Mouse (Mus musculus): Measurements from ENCODE around the gene Rnd2. TPM values are rescaled to one million over a fixed set of nuclear protein-coding genes. Genes with fewer than 3 reads are reported as not detected.

Rnd2 gene
- polyA plus RNA-seq, 1 experiment from 2014 or later, result 7.9 TPM

GRCm38 (mm10) chr11:101506269-101506780, 41.5 kb downstream of the Rnd2 start:
- no peak for ATAC-seq (ENCODE audit: borderline replicate concordance, extremely low read depth, low FRiP score, low TSS enrichment)
- Histone ChIP-seq H3K4me3 (no peak overlapping the region), H3K4me1 (no peaks in the 10 kb centered on the region), H3K4me2 (no peak overlapping the region), H3K27me3 (no peaks in the 10 kb centered on the region), H3K27ac (no peak overlapping the region), H3K9ac (no peak overlapping the region), H3K9me3 (no peaks in the 10 kb centered on the region), H3K36me3 (peaks cover 45% of the 10 kb centered on the region)
- 91% methylated on average over 5 of the region's 5 CpGs for WGBS

- Histone ChIP-seq H3K27ac (no peak overlapping the region), H3K36me3 (peaks cover 49% of the 10 kb centered on the region), H3K4me3 (no peak overlapping the region), H3K27me3 (no peaks in the 10 kb centered on the region), H3K4me2 (no peak overlapping the region), H3K4me1 (no peaks in the 10 kb centered on the region), H3K9ac (no peak overlapping the region), H3K9me3 (no peaks in the 10 kb centered on the region)
- WGBS, result 94% methylated on average over 7 of the region's 7 CpGs
- ATAC-seq (ENCODE audit: borderline replicate concordance, extremely low read depth, low FRiP score, low TSS enrichment), result no peak
Observed at GRCm38 (mm10) chr11:101507090-101507489, 42.3 kb downstream of the Rnd2 start.

- H3K4me3 ChIP-seq, result no peak overlapping the region
- no peak for ATAC-seq (ENCODE audit: borderline replicate concordance, extremely low read depth, low FRiP score, low TSS enrichment)
- WGBS, result 82% methylated on average over 5 of the region's 5 CpGs
Observed at GRCm38 (mm10) chr11:101518937-101519336, 54.1 kb downstream of the Rnd2 start.

GRCm38 (mm10) chr11:101519364-101519763, 54.6 kb downstream of the Rnd2 start:
- no peak overlapping the region for H3K4me3 ChIP-seq
- WGBS, result 87% methylated on average over 6 of the region's 6 CpGs
- H3K4me1 ChIP-seq, result no peaks in the 10 kb centered on the region
- no peak for ATAC-seq (ENCODE audit: borderline replicate concordance, extremely low read depth, low FRiP score, low TSS enrichment)
- no peak overlapping the region for H3K9ac ChIP-seq
- peaks cover 49% of the 10 kb centered on the region for H3K36me3 ChIP-seq
- no peaks in the 10 kb centered on the region for H3K27me3 ChIP-seq
- no peak overlapping the region for H3K27ac ChIP-seq
- H3K4me2 ChIP-seq, result no peak overlapping the region
- H3K9me3 ChIP-seq, result no peaks in the 10 kb centered on the region

More at GRCm38 (mm10) chr11:101518937-101519336, 54.1 kb downstream of the Rnd2 start:
- Histone ChIP-seq H3K27ac (no peak overlapping the region), H3K9me3 (no peaks in the 10 kb centered on the region), H3K4me1 (no peaks in the 10 kb centered on the region), H3K36me3 (peaks cover 52% of the 10 kb centered on the region), H3K4me2 (no peak overlapping the region), H3K9ac (no peak overlapping the region), H3K27me3 (no peaks in the 10 kb centered on the region)

Small RNAs within 50 kb of the gene (microRNA-seq; reads per million reads assigned to microRNA genes)
- not detected for gene Mir6929

Other genes starting within 250 kb of the Rnd2 start
- gene Ezh1, start 238.5 kb upstream of the Rnd2 start, polyA plus RNA-seq (2015; fragmentation: Nextera tagmentation; extraction: Ambion mirVana), result 16.2 and 19.2 TPM in 2 replicates
- 264 and 286 TPM in 2 replicates for gene Ramp2, start 219.0 kb upstream of the Rnd2 start, polyA plus RNA-seq (2015; fragmentation: Nextera tagmentation; extraction: Ambion mirVana)
- gene Vps25, start 211.3 kb upstream of the Rnd2 start, polyA plus RNA-seq (2015; fragmentation: Nextera tagmentation; extraction: Ambion mirVana), result 127 and 128 TPM in 2 replicates
- gene Wnk4, start 204.4 kb upstream of the Rnd2 start, polyA plus RNA-seq (2015; fragmentation: Nextera tagmentation; extraction: Ambion mirVana), result 3.7 and 5.0 TPM in 2 replicates
- 1.3 and 1.7 TPM in 2 replicates for gene Cntd1, start 186.0 kb upstream of the Rnd2 start, polyA plus RNA-seq (2015; fragmentation: Nextera tagmentation; extraction: Ambion mirVana)
- gene Coa3, start 185.9 kb upstream of the Rnd2 start, polyA plus RNA-seq (2015; fragmentation: Nextera tagmentation; extraction: Ambion mirVana), result 189 and 194 TPM in 2 replicates
- gene Becn1, start 162.7 kb upstream of the Rnd2 start, polyA plus RNA-seq (2015; fragmentation: Nextera tagmentation; extraction: Ambion mirVana), result 146 and 165 TPM in 2 replicates
- 130 and 133 TPM in 2 replicates for gene Psme3, start 148.8 kb upstream of the Rnd2 start, polyA plus RNA-seq (2015; fragmentation: Nextera tagmentation; extraction: Ambion mirVana)
- gene Aoc2, start 139.9 kb upstream of the Rnd2 start, polyA plus RNA-seq (2015; fragmentation: Nextera tagmentation; extraction: Ambion mirVana), result 0.81 and 1.2 TPM in 2 replicates
- gene Aoc3, start 134.4 kb upstream of the Rnd2 start, polyA plus RNA-seq (2015; fragmentation: Nextera tagmentation; extraction: Ambion mirVana), result 1.3 and 1.4 TPM in 2 replicates
- not detected in 2 replicates for gene G6pc, start 97.4 kb upstream of the Rnd2 start, polyA plus RNA-seq (2015; fragmentation: Nextera tagmentation; extraction: Ambion mirVana)
- gene Aarsd1, start 47.4 kb upstream of the Rnd2 start, polyA plus RNA-seq (2015; fragmentation: Nextera tagmentation; extraction: Ambion mirVana), result 78.8 and 83.3 TPM in 2 replicates
- gene Gm27029, start 40.2 kb upstream of the Rnd2 start, polyA plus RNA-seq (2015; fragmentation: Nextera tagmentation; extraction: Ambion mirVana), result 8.1 and 12.7 TPM in 2 replicates
- 20.8 and 21.3 TPM in 2 replicates for gene Rundc1, start 39.9 kb upstream of the Rnd2 start, polyA plus RNA-seq (2015; fragmentation: Nextera tagmentation; extraction: Ambion mirVana)
- gene Ptges3l, start 39.7 kb upstream of the Rnd2 start, polyA plus RNA-seq (2015; fragmentation: Nextera tagmentation; extraction: Ambion mirVana), result 12.8 and 13.4 TPM in 2 replicates
- 299 and 334 TPM in 2 replicates for gene Rpl27, start 22.7 kb upstream of the Rnd2 start, polyA plus RNA-seq (2015; fragmentation: Nextera tagmentation; extraction: Ambion mirVana)
- 22.4 and 24.0 TPM in 2 replicates for gene Ifi35, start 16.6 kb upstream of the Rnd2 start, polyA plus RNA-seq (2015; fragmentation: Nextera tagmentation; extraction: Ambion mirVana)
- gene Vat1, start 1.2 kb downstream of the Rnd2 start, polyA plus RNA-seq (2015; fragmentation: Nextera tagmentation; extraction: Ambion mirVana), result 47.4 and 50.3 TPM in 2 replicates
- 14.1 and 17.7 TPM in 2 replicates for gene Brca1, start 87.0 kb downstream of the Rnd2 start, polyA plus RNA-seq (2015; fragmentation: Nextera tagmentation; extraction: Ambion mirVana)
- gene Nbr1, start 87.2 kb downstream of the Rnd2 start, polyA plus RNA-seq (2015; fragmentation: Nextera tagmentation; extraction: Ambion mirVana), result 66.1 and 73.1 TPM in 2 replicates
- gene Tmem106a, start 117.2 kb downstream of the Rnd2 start, polyA plus RNA-seq (2015; fragmentation: Nextera tagmentation; extraction: Ambion mirVana), result 3.6 and 5.5 TPM in 2 replicates
- not detected in 2 replicates for gene Gm11634, start 134.3 kb downstream of the Rnd2 start, polyA plus RNA-seq (2015; fragmentation: Nextera tagmentation; extraction: Ambion mirVana)
- gene Rdm1, start 162.2 kb downstream of the Rnd2 start, polyA plus RNA-seq (2015; fragmentation: Nextera tagmentation; extraction: Ambion mirVana), result 46.5 and 49.8 TPM in 2 replicates
- gene Arl4d, start 200.5 kb downstream of the Rnd2 start, polyA plus RNA-seq (2015; fragmentation: Nextera tagmentation; extraction: Ambion mirVana), result 4.4 and 4.9 TPM in 2 replicates

Measured in lung, embryonic 15.5 days (tissue).